Mouse (Mus musculus): Measurements from ENCODE around the gene Olfr691. TPM values are rescaled to one million over a fixed set of nuclear protein-coding genes. Genes with fewer than 3 reads are reported as not detected.

The Olfr691 gene
- total RNA-seq, 2 experiments from 2014 or later = 0.90 to 1.2 TPM

Other genes starting within 250 kb of the Olfr691 start
- not detected for gene Olfr680-ps1, start 249.5 kb downstream of the Olfr691 start, total RNA-seq (2021)
- not detected for gene Olfr681, start 225.4 kb downstream of the Olfr691 start, total RNA-seq (2021)
- gene Olfr683, start 195.3 kb downstream of the Olfr691 start, total RNA-seq (2021) = not detected
- not detected for gene Olfr684, start 178.6 kb downstream of the Olfr691 start, total RNA-seq (2021)
- not detected for gene Olfr685, start 156.3 kb downstream of the Olfr691 start, total RNA-seq (2021)
- not detected for gene Olfr686, start 134.8 kb downstream of the Olfr691 start, total RNA-seq (2021)
- gene Olfr688, start 54.2 kb downstream of the Olfr691 start, total RNA-seq (2021) = not detected
- gene Olfr689, start 31.1 kb downstream of the Olfr691 start, total RNA-seq (2021) = not detected
- 1 to 10 TPM in 1 of 2 experiments, under 1 TPM in 1; 0.53 to 1.0 TPM for gene Olfr690, start 8.2 kb downstream of the Olfr691 start, total RNA-seq (2021)
- not detected for gene Olfr692, start 26.0 kb upstream of the Olfr691 start, total RNA-seq (2021)
- gene Gm5901, start 32.8 kb upstream of the Olfr691 start, total RNA-seq (2021) = not detected
- 10 to 100 TPM; 54.3 to 58.2 TPM for gene Fam160a2, start 57.8 kb upstream of the Olfr691 start, total RNA-seq (2021)
- under 1 TPM; 0.39 to 0.41 TPM for gene Cnga4, start 62.3 kb upstream of the Olfr691 start, total RNA-seq (2021)
- 10 to 100 TPM; 10.1 to 11.3 TPM for gene Cckbr, start 83.5 kb upstream of the Olfr691 start, total RNA-seq (2021)
- gene Cavin3, start 140.0 kb upstream of the Olfr691 start, total RNA-seq (2021) = 10 to 100 TPM; 13.8 to 14.1 TPM
- 10 to 100 TPM; 90.1 to 93.9 TPM for gene Smpd1, start 212.1 kb upstream of the Olfr691 start, total RNA-seq (2021)
- gene Apbb1, start 239.4 kb upstream of the Olfr691 start, total RNA-seq (2021) = 100 to 1,000 TPM; 368 to 375 TPM

All from layer of hippocampus, postnatal 14 days (tissue).